Mouse (Mus musculus): Measurements from ENCODE around the gene Col5a3.

- TF ChIP-seq CTCF (IDR thresholded peaks at IDR 0.05; ENCODE audit: insufficient read depth, low read length) (no peak), POLR2A (IDR thresholded peaks at IDR 0.05; ENCODE audit: borderline replicate concordance, extremely low read depth, low read depth, low read length) (no peak)
Measured at GRCm38 (mm10) chr9:20756081-20756700, 58.7 kb downstream of the Col5a3 start.
